Mouse (Mus musculus) myocyte (in vitro differentiated cells): ENCODE data around the gene Pard3. TPM values are rescaled to one million over a fixed set of nuclear protein-coding genes. Genes with fewer than 3 reads are reported as not detected.

Source experiments
- H3K27me3 ChIP-seq: one replicate; pipeline ENCODE4 v1.6.1; 2011; ENCODE audit not compliant: control insufficient read depth, insufficient read depth, insufficient read length
- H3K36me3 ChIP-seq: one replicate; pipeline ENCODE4 v1.6.1; 2011; ENCODE audit not compliant: control insufficient read depth, insufficient read depth
- H3K4me2 ChIP-seq: one replicate; pipeline ENCODE4 v1.6.1; 2011; ENCODE audit warnings: low read depth, control low read depth
- H3K4me3 ChIP-seq: one replicate; pipeline ENCODE4 v1.5.1; 2011; ENCODE audit warnings: mild to moderate bottlenecking, control low read depth, moderate library complexity
- H3K79me2 ChIP-seq: one replicate; pipeline ENCODE4 v1.6.1; 2011; ENCODE audit not compliant: control insufficient read depth, insufficient read depth
- H3ac ChIP-seq: one replicate; pipeline ENCODE4 v1.6.1; 2011; ENCODE audit not compliant: control insufficient read depth, insufficient read length
- CEBPB ChIP-seq: IDR thresholded peaks from 2 replicates; pipeline ENCODE4 v1.6.1; 2011; ENCODE audit warnings: mild to moderate bottlenecking, moderate library complexity; ENCODE audit not compliant: poor library complexity, insufficient read depth, severe bottlenecking
- E2F4 ChIP-seq: IDR thresholded peaks from one replicate; pipeline ENCODE4 v1.6.1; 2011; ENCODE audit warnings: mild to moderate bottlenecking, control low read depth, moderate library complexity; ENCODE audit not compliant: insufficient read depth
- MAX ChIP-seq: IDR thresholded peaks from one replicate; pipeline ENCODE4 v1.6.1; 2011; ENCODE audit warnings: low read depth, mild to moderate bottlenecking, control low read depth
- MYOD1 ChIP-seq, 3 experiments: IDR thresholded peaks; one replicate each; pipeline ENCODE4 v1.6.1; 2011; ENCODE audit warnings: control low read depth in 2 of 3, low read depth in 2 of 3, mild to moderate bottlenecking in 2 of 3, moderate library complexity in 1 of 3; ENCODE audit not compliant: insufficient read length in 2 of 3, control insufficient read depth in 1 of 3
- MYOG ChIP-seq, 3 experiments: IDR thresholded peaks; one replicate each; pipeline ENCODE4 v1.6.1; 2011; ENCODE audit warnings: control low read depth in 2 of 3, low read depth in 2 of 3, mild to moderate bottlenecking in 2 of 3; ENCODE audit not compliant: insufficient read length in 2 of 3, control insufficient read depth in 1 of 3, insufficient read depth in 1 of 3
- POLR2A ChIP-seq: IDR thresholded peaks from one replicate; pipeline ENCODE4 v1.6.1; 2011; ENCODE audit warnings: low read depth, mild to moderate bottlenecking, control low read depth, moderate library complexity; ENCODE audit not compliant: insufficient read length
- POLR2AphosphoS2 ChIP-seq: IDR thresholded peaks from one replicate; pipeline ENCODE4 v1.6.1; 2011; ENCODE audit warnings: low read depth, control low read depth; ENCODE audit not compliant: insufficient read length
- REST ChIP-seq: IDR thresholded peaks from one replicate; pipeline ENCODE4 v1.6.1; 2011; ENCODE audit warnings: mild to moderate bottlenecking, control low read depth, moderate library complexity; ENCODE audit not compliant: insufficient read depth, insufficient read length
- SRF ChIP-seq: IDR thresholded peaks from one replicate; pipeline ENCODE4 v1.6.1; 2011; ENCODE audit warnings: low read depth; ENCODE audit not compliant: control insufficient read depth, insufficient read length
- TCF12 ChIP-seq: IDR thresholded peaks from one replicate; pipeline ENCODE4 v1.6.1; 2011; ENCODE audit warnings: mild to moderate bottlenecking, control low read depth; ENCODE audit not compliant: poor library complexity, insufficient read depth, severe bottlenecking
- TCF3 ChIP-seq: IDR thresholded peaks from one replicate; pipeline ENCODE4 v1.6.1; 2011; ENCODE audit warnings: low read depth, control low read depth; ENCODE audit not compliant: insufficient read length
- USF1 ChIP-seq: IDR thresholded peaks from one replicate; pipeline ENCODE4 v1.6.1; 2011; ENCODE audit warnings: low read depth, mild to moderate bottlenecking, control low read depth, moderate library complexity
- polyA plus RNA-seq: library from polyadenylated mRNA; unstranded; fragments of >200 nt; fragmentation: generic; extraction: Trizol; gene quantifications from one replicate; pipeline ENCODE4 v1.2.1, GENCODE M21; 2012; ENCODE audit warnings: missing spikeins

Gene Pard3
- polyA plus RNA-seq, 1 experiment, result 24.3 TPM

DNA sequence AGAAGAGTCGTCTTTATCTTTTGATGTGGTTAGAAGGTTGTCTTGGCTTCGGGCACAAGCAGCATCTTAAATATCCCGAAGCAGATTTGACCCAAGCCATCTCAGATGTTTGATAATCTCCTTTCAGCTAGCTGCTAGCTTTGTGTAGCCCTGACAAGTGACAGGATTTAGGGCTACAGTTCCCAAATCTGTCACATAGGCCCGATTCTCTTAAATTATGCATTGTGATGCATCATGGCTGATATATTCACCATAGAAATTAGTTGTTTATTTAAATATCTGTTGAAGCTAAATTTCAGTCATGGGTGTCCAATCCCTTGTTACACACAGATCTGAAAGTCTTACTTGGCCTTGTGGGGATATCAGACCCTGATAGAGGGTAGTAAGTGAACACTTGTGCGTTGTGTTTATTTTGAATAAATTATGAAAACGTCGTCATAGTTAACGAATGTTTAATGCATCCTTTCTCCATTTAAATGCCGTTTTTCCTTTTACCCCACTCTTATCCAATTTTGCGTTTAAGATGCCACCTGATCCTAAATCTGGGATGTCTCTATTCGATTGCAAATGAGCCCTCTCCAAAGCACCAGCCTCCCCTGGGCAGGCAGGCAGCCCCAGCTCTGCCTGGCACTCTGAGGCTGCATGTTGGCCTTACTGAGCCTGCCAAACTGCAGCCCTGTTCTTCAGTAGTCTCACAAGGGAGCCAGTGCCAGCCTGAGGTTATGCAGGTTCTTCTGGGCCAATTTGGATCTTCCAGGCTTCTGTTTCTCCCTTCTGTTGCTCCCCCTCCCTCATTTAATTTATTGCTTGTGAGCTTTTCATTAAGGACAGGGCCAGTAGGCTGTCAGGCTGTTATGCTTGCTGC lies 315.5 kb downstream of the Pard3 start:
- Histone ChIP-seq H3K27me3 (no peaks in the 10 kb centered on the region), H3ac (no peak overlapping the region), H3K36me3 (peaks cover 25% of the 10 kb centered on the region), H3K79me2 (no peaks in the 10 kb centered on the region), H3K4me2 (no peak overlapping the region), H3K4me3 (no peak overlapping the region)
- no peak for TF ChIP-seq SRF
- no peak for TF ChIP-seq TCF3
- TF ChIP-seq MAX, result no peak
- no peak for TF ChIP-seq USF1
- TF ChIP-seq E2F4, result no peak
- TF ChIP-seq MYOD1 (IDR thresholded peaks at IDR 0.05; ENCODE audit: control insufficient read depth in 1 of 3, insufficient read length in 2 of 3, low read depth in 2 of 3), result no peak
- TF ChIP-seq POLR2AphosphoS2, result no peak

DNA sequence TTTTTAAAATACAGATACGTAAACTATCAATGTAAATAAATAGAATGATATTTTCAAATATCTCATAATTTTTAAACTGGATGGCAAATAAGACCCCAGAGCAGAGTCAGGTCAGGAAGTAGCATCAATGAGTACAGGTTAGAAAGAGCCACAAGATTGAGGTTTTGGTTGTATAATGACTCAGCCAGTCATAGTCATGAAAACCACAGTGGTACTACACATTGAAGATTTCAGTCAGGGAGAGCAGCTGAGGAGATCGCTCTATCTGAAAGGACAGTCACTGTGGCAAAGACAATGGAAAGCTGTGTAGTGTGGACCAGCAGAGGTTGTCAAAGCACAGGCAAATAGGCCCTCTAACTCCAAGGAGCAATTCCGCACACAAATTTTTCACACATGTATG lies 317.6 kb downstream of the Pard3 start:
- no peak overlapping the region for H3ac ChIP-seq

DNA sequence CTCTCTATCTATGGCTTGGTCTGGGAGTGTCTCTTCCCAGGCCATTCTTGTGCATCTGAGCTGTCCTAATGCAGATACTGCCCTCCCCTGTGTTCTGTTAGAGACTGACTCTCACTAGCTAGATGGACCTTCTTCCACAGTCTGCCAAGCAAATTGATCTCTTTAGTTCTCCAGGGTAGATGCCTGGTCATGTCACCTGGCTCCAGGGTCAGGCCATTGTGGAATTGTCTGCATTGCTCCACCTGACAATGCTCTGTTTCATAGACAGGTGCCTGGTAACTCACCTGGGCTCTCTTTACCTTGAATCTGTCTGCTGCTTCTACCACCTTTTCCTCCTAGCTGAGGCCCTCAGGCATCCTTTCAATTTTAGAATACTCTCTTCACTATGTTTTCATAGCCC lies 329.0 kb downstream of the Pard3 start:
- Histone ChIP-seq H3K36me3 (peaks cover 35% of the 10 kb centered on the region), H3K4me2 (no peak overlapping the region), H3ac (no peak overlapping the region), H3K27me3 (no peaks in the 10 kb centered on the region), H3K4me3 (no peak overlapping the region), H3K79me2 (no peaks in the 10 kb centered on the region)
- no peak for TF ChIP-seq E2F4
- no peak for TF ChIP-seq CEBPB
- TF ChIP-seq POLR2AphosphoS2, result no peak
- TF ChIP-seq POLR2A, result no peak
- no peak for TF ChIP-seq SRF
- no peak for TF ChIP-seq TCF3
- no peak for TF ChIP-seq MYOD1 (IDR thresholded peaks at IDR 0.05; ENCODE audit: control insufficient read depth in 1 of 3, insufficient read length in 2 of 3, low read depth in 2 of 3)
- no peak for TF ChIP-seq MYOG (IDR thresholded peaks at IDR 0.05; ENCODE audit: control insufficient read depth in 1 of 3, insufficient read depth in 1 of 3, insufficient read length in 2 of 3, low read depth in 2 of 3)
- no peak for TF ChIP-seq MAX
- TF ChIP-seq TCF12, result no peak
- TF ChIP-seq REST, result no peak
- TF ChIP-seq USF1, result no peak

More for the DNA sequence above, 317.6 kb downstream of the Pard3 start:
- Histone ChIP-seq H3K36me3 (peaks cover 25% of the 10 kb centered on the region), H3K27me3 (no peaks in the 10 kb centered on the region), H3K79me2 (no peaks in the 10 kb centered on the region), H3K4me3 (no peak overlapping the region), H3K4me2 (no peak overlapping the region)
- no peak for TF ChIP-seq SRF
- no peak for TF ChIP-seq CEBPB
- no peak for TF ChIP-seq E2F4
- TF ChIP-seq MYOG (IDR thresholded peaks at IDR 0.05; ENCODE audit: control insufficient read depth in 1 of 3, insufficient read depth in 1 of 3, insufficient read length in 2 of 3, low read depth in 2 of 3), result no peak
- no peak for TF ChIP-seq USF1
- no peak for TF ChIP-seq POLR2A
- no peak for TF ChIP-seq MYOD1 (IDR thresholded peaks at IDR 0.05; ENCODE audit: control insufficient read depth in 1 of 3, insufficient read length in 2 of 3, low read depth in 2 of 3)
- no peak for TF ChIP-seq REST
- TF ChIP-seq TCF12, result no peak
- no peak for TF ChIP-seq POLR2AphosphoS2
- no peak for TF ChIP-seq TCF3
- TF ChIP-seq MAX, result no peak

DNA sequence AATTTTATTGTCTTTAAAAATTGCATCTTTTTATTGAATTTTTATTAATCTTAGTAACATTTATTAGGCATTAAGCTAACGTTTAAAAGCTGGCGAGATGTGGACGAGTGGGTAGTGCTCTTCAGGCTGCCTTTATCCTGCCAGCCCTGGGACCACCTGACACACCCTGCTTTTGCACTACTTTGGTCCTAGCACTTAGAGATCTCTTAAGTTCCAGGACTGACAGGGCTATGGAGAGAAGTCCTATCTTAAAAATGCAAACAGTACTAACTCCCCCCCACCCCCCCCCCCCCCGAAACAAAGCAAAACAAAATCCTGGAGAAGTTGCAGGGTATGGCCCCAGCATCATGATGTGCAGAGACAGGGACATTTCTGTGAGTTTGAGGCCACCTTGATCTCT lies 331.8 kb downstream of the Pard3 start:
- Histone ChIP-seq H3K79me2 (no peaks in the 10 kb centered on the region), H3K4me2 (no peak overlapping the region), H3K27me3 (no peaks in the 10 kb centered on the region), H3ac (no peak overlapping the region), H3K4me3 (no peak overlapping the region), H3K36me3 (peaks cover 26% of the 10 kb centered on the region)
- TF ChIP-seq USF1 (no peak), TCF12 (no peak), MAX (no peak), CEBPB (no peak), MYOD1 (IDR thresholded peaks at IDR 0.05; ENCODE audit: control insufficient read depth in 1 of 3, insufficient read length in 2 of 3, low read depth in 2 of 3) (no peak), SRF (no peak), REST (no peak), E2F4 (no peak), MYOG (IDR thresholded peaks at IDR 0.05; ENCODE audit: control insufficient read depth in 1 of 3, insufficient read depth in 1 of 3, insufficient read length in 2 of 3, low read depth in 2 of 3) (no peak), POLR2A (no peak), POLR2AphosphoS2 (no peak), TCF3 (no peak)
